Mouse (Mus musculus) liver, embryonic 16.5 days (tissue): ENCODE results near the gene Ascc2. TPM values are rescaled to one million over a fixed set of nuclear protein-coding genes. Genes with fewer than 3 reads are reported as not detected.

Experiments
- ATAC-seq: fragments of 200-750 bp; cut with Nextera tagmentation; 2 replicates; pipeline ENCODE4 v1.8.0; 2017; ENCODE audit warnings: low read depth, mild to moderate bottlenecking, moderate number of reproducible peaks, moderate library complexity
- H3K27ac ChIP-seq: fragments of 300-500 bp; sonication (generic); 2 replicates; pipeline ENCODE4 v1.5.1; 2014; ENCODE audit warnings: mild to moderate bottlenecking, low read length
- H3K27me3 ChIP-seq: fragments of 300-500 bp; sonication (generic); 2 replicates; pipeline ENCODE4 v1.6.1; 2014; ENCODE audit warnings: low read depth, low read length, mixed read lengths; ENCODE audit not compliant: control insufficient read depth, insufficient read depth
- H3K36me3 ChIP-seq: fragments of 300-500 bp; sonication (generic); 2 replicates; pipeline ENCODE4 v1.6.1; 2014; ENCODE audit warnings: mild to moderate bottlenecking; ENCODE audit not compliant: control insufficient read depth, insufficient read depth
- H3K4me1 ChIP-seq: fragments of 300-500 bp; sonication (generic); 2 replicates; pipeline ENCODE4 v1.6.1; 2014; ENCODE audit warnings: low read depth, low read length, mixed read lengths; ENCODE audit not compliant: control insufficient read depth
- H3K4me2 ChIP-seq: fragments of 300-500 bp; sonication (generic); 2 replicates; pipeline ENCODE4 v1.6.1; 2014; ENCODE audit warnings: low read depth, low read length, mixed read lengths
- H3K4me3 ChIP-seq: fragments of 300-500 bp; sonication (generic); 2 replicates; pipeline ENCODE4 v1.5.1; 2014; ENCODE audit warnings: low read depth, mild to moderate bottlenecking, low read length
- H3K9ac ChIP-seq: fragments of 300-500 bp; sonication (generic); 2 replicates; pipeline ENCODE4 v1.6.1; 2014; ENCODE audit warnings: low read depth, low read length
- H3K9me3 ChIP-seq: fragments of 300-500 bp; sonication (generic); replicated peaks from 2 replicates; pipeline ENCODE4 v1.6.1; 2016; ENCODE audit warnings: low read length; ENCODE audit not compliant: control insufficient read depth
- WGBS: fragments of 180-500 bp; shearing (Covaris S2); extraction: QIAGEN DNeasy Blood & Tissue Kit; methylation state at CpG from one replicate; pipeline ENCODE4 v1.1.7; 2014; ENCODE audit not compliant: insufficient replicate concordance; 5-methylcytosine and 5-hydroxymethylcytosine counted together
- polyA plus RNA-seq: library from polyadenylated mRNA; unstranded; fragments of >200 nt; fragmentation: Nextera tagmentation; extraction: Ambion mirVana; gene quantifications from 2 replicates; pipeline ENCODE4 v1.2.1, GENCODE M21; 2015

Ascc2 gene
- polyA plus RNA-seq, 1 experiment from 2014 or later: 18.2 TPM

GRCm38 (mm10) chr11:4602691-4603441 is 34.7 kb upstream of the Ascc2 start:
- H3K4me3 ChIP-seq: no peak overlapping the region
- H3K9me3 ChIP-seq: no peaks in the 10 kb centered on the region
- no peak for ATAC-seq
- no peak overlapping the region for H3K27ac ChIP-seq
- WGBS: 30% methylated on average over 12 of the region's 12 CpGs
- no peaks in the 10 kb centered on the region for H3K4me1 ChIP-seq
- no peak overlapping the region for H3K4me2 ChIP-seq
- H3K36me3 ChIP-seq: no peaks in the 10 kb centered on the region
- H3K9ac ChIP-seq: no peak overlapping the region
- no peaks in the 10 kb centered on the region; the same call in 1 of the 2 replicates for H3K27me3 ChIP-seq

GRCm38 (mm10) chr11:4604441-4604840 is 33.1 kb upstream of the Ascc2 start:
- no peak for ATAC-seq
- Histone ChIP-seq H3K9me3 (no peaks in the 10 kb centered on the region), H3K27ac (no peak overlapping the region), H3K27me3 (no peaks in the 10 kb centered on the region; the same call in 1 of the 2 replicates), H3K4me2 (no peak overlapping the region), H3K36me3 (no peaks in the 10 kb centered on the region), H3K4me3 (no peak overlapping the region), H3K9ac (no peak overlapping the region), H3K4me1 (no peaks in the 10 kb centered on the region)
- 21% methylated on average over 6 of the region's 6 CpGs for WGBS

GRCm38 (mm10) chr11:4605414-4605813 is 32.1 kb upstream of the Ascc2 start:
- peak; percentile 62 for ATAC-seq
- H3K36me3 ChIP-seq: no peaks in the 10 kb centered on the region
- 43% methylated on average over 7 of the region's 7 CpGs for WGBS
- H3K4me2 ChIP-seq: no peak overlapping the region
- no peak overlapping the region for H3K27ac ChIP-seq
- no peak overlapping the region for H3K4me3 ChIP-seq
- no peaks in the 10 kb centered on the region; the same call in 1 of the 2 replicates for H3K27me3 ChIP-seq
- no peaks in the 10 kb centered on the region for H3K9me3 ChIP-seq
- H3K9ac ChIP-seq: no peak overlapping the region
- H3K4me1 ChIP-seq: no peaks in the 10 kb centered on the region

GRCm38 (mm10) chr11:4606541-4606940 is 31.0 kb upstream of the Ascc2 start:
- Histone ChIP-seq H3K27ac (no peak overlapping the region), H3K4me3 (no peak overlapping the region), H3K36me3 (no peaks in the 10 kb centered on the region), H3K4me2 (no peak overlapping the region), H3K27me3 (peaks cover under 1% of the 10 kb centered on the region; the same call in 1 of the 2 replicates), H3K9me3 (no peaks in the 10 kb centered on the region), H3K9ac (no peak overlapping the region), H3K4me1 (no peaks in the 10 kb centered on the region)
- WGBS: 82% methylated on average over 1 of the region's 1 CpGs
- ATAC-seq: no peak

- no peak overlapping the region for H3K4me2 ChIP-seq
- H3K27ac ChIP-seq: no peak overlapping the region
- H3K9ac ChIP-seq: no peak overlapping the region
- H3K4me1 ChIP-seq: no peaks in the 10 kb centered on the region
- 71% methylated on average over 2 of the region's 2 CpGs for WGBS
- H3K27me3 ChIP-seq: peaks cover 6% of the 10 kb centered on the region; the same call in 1 of the 2 replicates
- no peak for ATAC-seq
- H3K9me3 ChIP-seq: no peaks in the 10 kb centered on the region
- H3K4me3 ChIP-seq: no peak overlapping the region
- no peaks in the 10 kb centered on the region for H3K36me3 ChIP-seq
Measured at GRCm38 (mm10) chr11:4611904-4612303, 25.6 kb upstream of the Ascc2 start.

- H3K27ac ChIP-seq: no peak within 1 kb of the TSS
- ATAC-seq: no peak
- H3K9ac ChIP-seq: no peak within 1 kb of the TSS
- no peaks in the 10 kb centered on the region for H3K36me3 ChIP-seq
- H3K9me3 ChIP-seq: no peaks in the 10 kb centered on the region
- H3K4me1 ChIP-seq: no peaks in the 10 kb centered on the region
- no peak within 1 kb of the TSS for H3K4me3 ChIP-seq
- 62% methylated on average over 16 of the region's 16 CpGs for WGBS
- H3K4me2 ChIP-seq: no peak within 1 kb of the TSS
- H3K27me3 ChIP-seq: no peaks in the 10 kb centered on the region
Measured at GRCm38 (mm10) chr11:4620017-4620485, 17.5 kb upstream of the Ascc2 start, which contains the start of gene Gm11032. TSS of gene Gm11032 (plus strand) at chr11:4620067.

- H3K4me2 ChIP-seq: no peak overlapping the region
- no peak overlapping the region for H3K27ac ChIP-seq
- 57% methylated on average over 13 of the region's 13 CpGs for WGBS
- H3K4me3 ChIP-seq: no peak overlapping the region
- no peaks in the 10 kb centered on the region for H3K9me3 ChIP-seq
- no peaks in the 10 kb centered on the region for H3K36me3 ChIP-seq
- ATAC-seq: no peak
- no peaks in the 10 kb centered on the region for H3K27me3 ChIP-seq
- H3K4me1 ChIP-seq: no peaks in the 10 kb centered on the region
- no peak overlapping the region for H3K9ac ChIP-seq
Measured at GRCm38 (mm10) chr11:4620501-4621108, 16.9 kb upstream of the Ascc2 start.

GRCm38 (mm10) chr11:4621866-4622265 is 15.7 kb upstream of the Ascc2 start:
- Histone ChIP-seq H3K4me1 (no peaks in the 10 kb centered on the region), H3K4me2 (no peak overlapping the region), H3K9ac (no peak overlapping the region), H3K27me3 (no peaks in the 10 kb centered on the region), H3K36me3 (no peaks in the 10 kb centered on the region), H3K4me3 (no peak overlapping the region), H3K27ac (no peak overlapping the region), H3K9me3 (no peaks in the 10 kb centered on the region)
- WGBS: 64% methylated on average over 4 of the region's 4 CpGs
- ATAC-seq: no peak

- Histone ChIP-seq H3K27ac (no peak overlapping the region), H3K4me3 (no peak overlapping the region), H3K9me3 (no peaks in the 10 kb centered on the region), H3K4me1 (no peaks in the 10 kb centered on the region), H3K9ac (no peak overlapping the region), H3K36me3 (no peaks in the 10 kb centered on the region), H3K27me3 (no peaks in the 10 kb centered on the region), H3K4me2 (no peak overlapping the region)
- no peak for ATAC-seq
- 65% methylated on average over 7 of the region's 7 CpGs for WGBS
Measured at GRCm38 (mm10) chr11:4622442-4622986, 15.0 kb upstream of the Ascc2 start.
